Mouse (Mus musculus): Measurements from ENCODE around the gene Gfra4. TPM values are rescaled to one million over a fixed set of nuclear protein-coding genes. Genes with fewer than 3 reads are reported as not detected.

The Gfra4 gene
- polyA plus RNA-seq, 1 experiment from 2014 or later = 10.8 TPM

DNA sequence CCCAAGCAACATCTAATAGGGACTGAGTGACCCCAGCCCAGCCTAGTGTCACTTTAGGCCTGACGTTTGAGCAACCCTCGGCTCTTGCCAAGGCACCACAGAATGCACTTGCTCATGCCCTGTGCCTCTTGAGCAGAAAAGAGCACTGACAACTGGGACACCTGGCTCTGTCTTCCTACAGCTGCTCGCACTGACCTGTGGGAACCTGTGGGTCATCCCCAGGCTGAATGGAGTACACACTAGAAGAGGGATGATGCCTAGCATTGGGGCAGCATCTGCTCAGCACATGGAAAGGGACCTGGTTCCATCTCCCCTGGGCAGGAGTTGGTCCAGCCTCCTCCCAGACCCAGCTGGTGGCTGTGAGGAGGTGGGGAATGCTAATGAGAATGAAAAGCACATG is 15.9 kb downstream of the Gfra4 start:
- H3K9ac ChIP-seq = no peak overlapping the region
- no peak overlapping the region for H3K4me2 ChIP-seq (replicated peaks)
- H3K36me3 ChIP-seq = peaks cover 53% of the 10 kb centered on the region
- H3K9me3 ChIP-seq (replicated peaks) = no peaks in the 10 kb centered on the region
- no peak for ATAC-seq (ENCODE audit: low FRiP score)
- H3K4me1 ChIP-seq = no peaks in the 10 kb centered on the region
- no peak overlapping the region for H3K27ac ChIP-seq
- 83% methylated on average over 3 of the region's 3 CpGs for WGBS
- no peak overlapping the region for H3K4me3 ChIP-seq
- H3K27me3 ChIP-seq = no peaks in the 10 kb centered on the region

GRCm38 (mm10) chr2:131025230-131025629 is 17.7 kb downstream of the Gfra4 start:
- Histone ChIP-seq H3K4me3 (no peak overlapping the region), H3K36me3 (peaks cover 59% of the 10 kb centered on the region), H3K4me2 (replicated peaks) (no peak overlapping the region), H3K9me3 (replicated peaks) (no peaks in the 10 kb centered on the region), H3K27ac (no peak overlapping the region), H3K27me3 (no peaks in the 10 kb centered on the region), H3K9ac (no peak overlapping the region), H3K4me1 (no peaks in the 10 kb centered on the region)
- ATAC-seq (ENCODE audit: low FRiP score) = no peak
- WGBS = 95% methylated on average over 2 of the region's 2 CpGs

DNA sequence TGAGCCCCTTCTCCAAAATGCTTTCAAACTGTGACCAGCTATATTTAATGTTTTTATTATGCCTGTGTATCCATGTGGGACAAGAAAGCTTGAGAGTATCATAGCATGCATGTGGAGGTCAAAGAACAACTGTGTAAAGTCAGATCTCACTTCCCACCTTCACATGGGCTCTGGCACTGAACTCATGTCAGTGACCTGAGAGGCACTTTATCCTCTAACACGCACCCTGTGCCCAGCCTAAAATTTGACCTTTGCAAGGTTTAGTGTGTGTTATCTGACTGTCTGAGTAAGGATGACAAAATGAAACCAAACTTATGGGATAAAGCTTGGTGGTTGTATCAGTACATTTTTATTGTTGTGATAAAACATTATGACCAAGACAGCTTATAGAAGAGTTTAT is 32.3 kb downstream of the Gfra4 start:
- Histone ChIP-seq H3K4me3 (no peak overlapping the region), H3K4me2 (replicated peaks) (no peak overlapping the region), H3K9ac (no peak overlapping the region), H3K27ac (no peak overlapping the region), H3K36me3 (peaks cover 41% of the 10 kb centered on the region), H3K27me3 (no peaks in the 10 kb centered on the region), H3K4me1 (no peaks in the 10 kb centered on the region), H3K9me3 (replicated peaks) (no peaks in the 10 kb centered on the region)
- no peak for ATAC-seq (ENCODE audit: low FRiP score)
- WGBS = 94% methylated on average over 1 of the region's 1 CpGs

DNA sequence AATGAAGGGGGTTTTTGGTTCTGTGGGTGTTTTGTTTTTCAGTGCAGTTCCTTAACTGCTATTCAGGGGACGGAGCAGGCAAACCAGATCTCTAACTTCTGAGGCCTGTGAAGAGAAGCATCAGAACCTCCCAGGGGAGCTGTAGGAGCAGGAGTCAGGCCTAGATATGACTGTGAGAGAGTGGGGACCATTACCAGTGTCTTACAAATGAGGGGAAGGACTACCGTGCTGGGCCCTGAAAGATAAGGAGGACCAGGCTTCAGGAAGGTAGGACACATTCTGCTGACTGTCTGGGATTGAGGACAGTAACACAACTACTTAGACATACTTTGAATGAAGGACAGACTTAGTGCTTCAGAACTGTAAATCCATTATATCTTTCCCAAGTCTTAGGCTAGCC is 33.8 kb downstream of the Gfra4 start:
- Histone ChIP-seq H3K9ac (no peak overlapping the region), H3K4me2 (replicated peaks) (no peak overlapping the region), H3K9me3 (replicated peaks) (no peaks in the 10 kb centered on the region), H3K4me1 (no peaks in the 10 kb centered on the region), H3K27me3 (no peaks in the 10 kb centered on the region), H3K36me3 (peaks cover 41% of the 10 kb centered on the region), H3K4me3 (no peak overlapping the region), H3K27ac (no peak overlapping the region)
- no peak for ATAC-seq (ENCODE audit: low FRiP score)
- WGBS = 91% methylated on average over 2 of the region's 2 CpGs

GRCm38 (mm10) chr2:130992818-130993217 is 50.1 kb downstream of the Gfra4 start:
- H3K36me3 ChIP-seq = peaks cover 18% of the 10 kb centered on the region
- no peak overlapping the region for H3K4me3 ChIP-seq
- H3K27me3 ChIP-seq = no peaks in the 10 kb centered on the region
- WGBS = 92% methylated on average over 2 of the region's 2 CpGs
- H3K27ac ChIP-seq = no peak overlapping the region
- H3K4me2 ChIP-seq (replicated peaks) = no peak overlapping the region
- no peak for ATAC-seq (ENCODE audit: low FRiP score)
- no peak overlapping the region for H3K9ac ChIP-seq
- H3K4me1 ChIP-seq = no peaks in the 10 kb centered on the region
- H3K9me3 ChIP-seq (replicated peaks) = no peaks in the 10 kb centered on the region

Small RNA genes within 50 kb of the gene (microRNA-seq; reads per million reads assigned to microRNA genes)
- gene Mir6973b = not detected

Other genes starting within 250 kb of the Gfra4 start
- 98.2 and 105 TPM in 2 replicates for gene 4930402H24Rik, start 136.7 kb downstream of the Gfra4 start, polyA plus RNA-seq (2016; fragmentation: Nextera tagmentation; extraction: Ambion mirVana)
- 14.1 and 16.4 TPM in 2 replicates for gene Atrn, start 136.6 kb downstream of the Gfra4 start, polyA plus RNA-seq (2016; fragmentation: Nextera tagmentation; extraction: Ambion mirVana)
- 2.3 and 4.3 TPM in 2 replicates for gene Adam33, start 20.7 kb upstream of the Gfra4 start, polyA plus RNA-seq (2016; fragmentation: Nextera tagmentation; extraction: Ambion mirVana)
- gene Siglec1, start 43.7 kb upstream of the Gfra4 start, polyA plus RNA-seq (2016; fragmentation: Nextera tagmentation; extraction: Ambion mirVana) = 0.08 and 0.20 TPM in 2 replicates
- 8.6 and 8.9 TPM in 2 replicates for gene Hspa12b, start 84.2 kb upstream of the Gfra4 start, polyA plus RNA-seq (2016; fragmentation: Nextera tagmentation; extraction: Ambion mirVana)
- not detected in 2 replicates for gene Gm11037, start 90.4 kb upstream of the Gfra4 start, polyA plus RNA-seq (2016; fragmentation: Nextera tagmentation; extraction: Ambion mirVana)
- 87.4 and 89.7 TPM in 2 replicates for gene 1700037H04Rik, start 117.0 kb upstream of the Gfra4 start, polyA plus RNA-seq (2016; fragmentation: Nextera tagmentation; extraction: Ambion mirVana)
- gene Cenpb, start 137.0 kb upstream of the Gfra4 start, polyA plus RNA-seq (2016; fragmentation: Nextera tagmentation; extraction: Ambion mirVana) = 18.3 and 18.5 TPM in 2 replicates
- gene Cdc25b, start 143.9 kb upstream of the Gfra4 start, polyA plus RNA-seq (2016; fragmentation: Nextera tagmentation; extraction: Ambion mirVana) = 69.8 and 85.7 TPM in 2 replicates
- gene Spef1, start 144.2 kb upstream of the Gfra4 start, polyA plus RNA-seq (2016; fragmentation: Nextera tagmentation; extraction: Ambion mirVana) = 8.9 and 9.2 TPM in 2 replicates
- 28.4 and 29.1 TPM in 2 replicates for gene Ap5s1, start 164.0 kb upstream of the Gfra4 start, polyA plus RNA-seq (2016; fragmentation: Nextera tagmentation; extraction: Ambion mirVana)
- 10.6 and 11.6 TPM in 2 replicates for gene Mavs, start 191.0 kb upstream of the Gfra4 start, polyA plus RNA-seq (2016; fragmentation: Nextera tagmentation; extraction: Ambion mirVana)
- 57.4 and 62.2 TPM in 2 replicates for gene Pank2, start 219.4 kb upstream of the Gfra4 start, polyA plus RNA-seq (2016; fragmentation: Nextera tagmentation; extraction: Ambion mirVana)